Mouse (Mus musculus) cerebellum, postnatal 36 days (tissue): Measurements from ENCODE around the gene Gm3106.
"Not testable (repeated sequence)": the region's sequence is repeated elsewhere in the genome, so short reads cannot be mapped to it uniquely, and the experiment has no call there.

Experiments
- DNase-seq, 2 experiments: peaks; one replicate each; pipeline ENCODE4 v3.0.0; 2021 to 2022; ENCODE audit warnings: mixed read lengths in 2 of 2

Gm3106 gene

GRCm38 (mm10) chr5:94217705-94218104 is at the start of gene Gm3106:
Gene Gm3106 (plus strand): TSS chr5:94218005.
- DNase-seq = not testable (repeated sequence)
